Mouse (Mus musculus) G1E (cell line): ENCODE data around the gene Rufy3.

Source experiments
- CTCF ChIP-seq: IDR thresholded peaks from 2 replicates; pipeline ENCODE4 v1.5.1; 2012; ENCODE audit warnings: low read depth, low read length, inconsistent platforms, mixed read lengths
- TAL1 ChIP-seq: conservative IDR thresholded peaks from 2 replicates; pipeline ENCODE4 v1.6.1; 2012; ENCODE audit warnings: low read depth, low read length, inconsistent platforms, mixed read lengths

GRCm38 (mm10) chr5:88692586-88692985 is 127.7 kb downstream of the Rufy3 start:
- no peak for TF ChIP-seq CTCF
- TF ChIP-seq TAL1: no peak
